ENCODE assay signal across 23 mouse cellular contexts in genomic region chr7:110106633-110107032, GRCm38 (mm10).
"Had no signal": no experiment of that assay in that cellular context is flagged by ENCODE, and none has a peak within 500 bp of the region (broad histone marks: within the 10 kb centered on the region; RNA-seq: fewer than 3 reads in every experiment).

No protein-coding gene starts in this region.

- H3K36me3 ChIP-seq: hindbrain, embryonic 13.5 days; hindbrain, embryonic 15.5 days; kidney, embryonic 15.5 days; limb, embryonic 10.5 days; limb, embryonic 12.5 days had no signal

- ATAC-seq: forebrain, postnatal 0 days; hindbrain, postnatal 0 days; intestine, embryonic 16.5 days had no signal

- H3K9ac ChIP-seq: forebrain, postnatal 0 days; hindbrain, embryonic 13.5 days; hindbrain, embryonic 15.5 days; kidney, embryonic 15.5 days; limb, embryonic 12.5 days had no signal

- H3K27me3 ChIP-seq: hindbrain, embryonic 13.5 days; hindbrain, embryonic 15.5 days; kidney, embryonic 15.5 days; limb, embryonic 12.5 days had no signal

- H3K4me2 ChIP-seq: heart, embryonic 11.5 days; hindbrain, embryonic 13.5 days; hindbrain, embryonic 15.5 days; kidney, embryonic 15.5 days; limb, embryonic 12.5 days had no signal

- DNase-seq: forebrain, postnatal 0 days; gastrocnemius, postnatal 14 days; gastrocnemius, postnatal 36 days; heart, adult 11 months; heart, adult 2 months; heart, postnatal 10 days; heart, postnatal 36 days; kidney, adult 11 months; kidney, adult 2 months; kidney, adult 9 months; kidney, postnatal 14 days; kidney, postnatal 36 days; layer of hippocampus, adult 9-11 months; layer of hippocampus, postnatal 36 days had no signal

- H3K27ac ChIP-seq: heart, adult 2 months; hindbrain, embryonic 13.5 days; hindbrain, embryonic 15.5 days; hindbrain, postnatal 0 days; kidney, embryonic 15.5 days; kidney, postnatal 0 days; limb, embryonic 10.5 days; limb, embryonic 12.5 days had no signal

- H3K9me3 ChIP-seq: hindbrain, embryonic 13.5 days; hindbrain, embryonic 15.5 days; kidney, embryonic 15.5 days; limb, embryonic 10.5 days; limb, embryonic 12.5 days had no signal

- H3K4me3 ChIP-seq: heart, adult 2 months; hindbrain, embryonic 13.5 days; hindbrain, embryonic 15.5 days; kidney, embryonic 15.5 days; limb, embryonic 10.5 days; limb, embryonic 12.5 days had no signal
